Mouse (Mus musculus) layer of hippocampus, adult 2 months (tissue): ENCODE results near the gene Rasgrp3. TPM values are rescaled to one million over a fixed set of nuclear protein-coding genes. Genes with fewer than 3 reads are reported as not detected.

ENCODE experiments used
- DNase-seq, 2 experiments: peaks; one replicate each; pipeline ENCODE4 v3.0.0; 2022; ENCODE audit warnings: low spot score in 2 of 2
- H3K27ac ChIP-seq: fragments of 200-600 bp; 2 replicates; pipeline ENCODE4 v1.8.1; 2022
- H3K4me3 ChIP-seq: fragments of 200-600 bp; 2 replicates; pipeline ENCODE4 v1.8.1; 2022; ENCODE audit warnings: mild to moderate bottlenecking
- CTCF ChIP-seq: fragments of 200-600 bp; conservative IDR thresholded peaks from 2 replicates; pipeline ENCODE4 v1.8.1; 2022; ENCODE audit warnings: antibody characterized with exemption, mild to moderate bottlenecking, moderate library complexity
- total RNA-seq, 2 experiments: library from RNA; stranded (reverse); gene quantifications; 2 replicates each; pipeline ENCODE4 v1.2.3; 2021

Gene Rasgrp3
- total RNA-seq, 2 experiments from 2014 or later, result 8.3 to 10.5 TPM

DNA sequence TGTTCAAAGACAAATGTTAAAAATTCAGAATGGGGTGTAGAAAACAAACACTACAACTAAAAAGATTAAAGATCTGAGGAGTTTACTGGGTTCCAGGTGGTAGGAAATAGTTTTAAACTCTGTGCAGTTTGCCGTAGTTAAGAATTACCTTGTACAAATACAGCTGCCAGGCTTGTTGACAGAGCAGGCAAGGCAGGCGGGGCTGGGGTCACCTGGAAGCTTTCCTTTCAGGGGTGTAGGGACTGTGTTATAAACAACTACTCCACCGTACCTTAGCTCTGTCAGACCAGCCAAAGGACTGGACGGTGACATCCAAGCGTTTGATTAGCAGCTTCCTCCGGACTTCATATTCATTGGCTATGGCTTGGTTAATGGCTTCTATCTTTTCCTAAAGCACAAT is 103.4 kb downstream of the Rasgrp3 start:
- no peak for DNase-seq
- H3K27ac ChIP-seq, result no peak overlapping the region
- TF ChIP-seq CTCF, result no peak
- H3K4me3 ChIP-seq, result no peak overlapping the region

DNA sequence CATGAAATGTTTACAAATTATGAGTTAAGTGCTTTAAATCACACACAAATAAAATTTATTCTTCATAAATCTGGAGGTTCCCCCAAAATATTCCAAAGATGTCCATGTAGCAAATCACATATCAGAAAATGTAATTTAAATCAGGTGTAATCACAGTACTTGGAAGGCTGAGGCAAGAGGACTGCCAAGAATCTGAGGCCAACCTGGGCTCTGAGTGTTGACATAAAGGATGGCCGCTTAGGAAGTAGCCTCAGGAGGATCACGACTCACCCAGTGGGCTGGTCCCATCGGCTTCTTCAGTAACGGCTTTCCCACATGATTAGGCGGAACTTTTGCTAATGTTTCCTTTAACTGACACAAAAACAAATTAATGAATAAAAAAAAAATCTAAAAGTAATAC is 104.1 kb downstream of the Rasgrp3 start:
- H3K27ac ChIP-seq, result no peak overlapping the region
- no peak for DNase-seq
- no peak overlapping the region for H3K4me3 ChIP-seq
- no peak for TF ChIP-seq CTCF

DNA sequence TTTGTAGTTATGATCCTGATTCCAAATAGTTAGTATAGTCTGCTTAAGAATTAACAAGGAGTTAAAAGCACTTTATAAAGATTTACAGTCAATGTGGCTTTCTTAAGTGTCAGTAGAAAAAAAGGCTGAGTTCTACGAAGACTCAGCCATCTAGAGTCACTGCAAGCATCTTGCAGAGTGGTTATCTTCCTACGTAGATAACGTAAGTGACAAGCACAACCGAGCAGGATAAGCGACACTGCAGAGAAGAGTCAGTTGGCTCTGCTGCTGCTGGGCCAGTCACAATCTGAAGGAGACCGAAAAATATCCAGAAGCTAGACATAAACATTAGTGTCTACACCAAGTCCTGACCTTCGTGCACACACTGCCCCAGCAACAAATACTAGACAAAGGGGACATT is 107.7 kb downstream of the Rasgrp3 start:
- H3K4me3 ChIP-seq, result no peak overlapping the region
- no peak for TF ChIP-seq CTCF
- no peak for DNase-seq
- H3K27ac ChIP-seq, result no peak overlapping the region

DNA sequence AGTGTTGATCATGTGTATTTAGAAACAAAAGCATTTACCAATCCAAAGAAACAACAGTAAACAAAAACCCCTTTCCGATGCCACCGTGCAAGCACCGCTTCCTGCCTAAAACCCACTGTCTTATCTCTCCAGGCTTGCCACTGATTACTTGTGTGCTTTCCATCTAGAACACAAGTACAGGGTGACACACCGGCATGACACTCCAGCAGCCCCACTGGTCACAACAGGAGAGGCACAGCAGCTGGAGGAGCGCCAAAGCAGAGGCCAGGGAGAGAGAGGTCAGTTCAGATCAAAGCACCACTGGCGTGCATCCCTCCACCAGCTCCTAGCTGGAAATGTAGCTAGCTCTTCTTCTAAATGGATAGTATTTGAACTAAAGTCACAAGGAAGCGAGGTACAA is 108.6 kb downstream of the Rasgrp3 start:
- no peak for TF ChIP-seq CTCF

DNA sequence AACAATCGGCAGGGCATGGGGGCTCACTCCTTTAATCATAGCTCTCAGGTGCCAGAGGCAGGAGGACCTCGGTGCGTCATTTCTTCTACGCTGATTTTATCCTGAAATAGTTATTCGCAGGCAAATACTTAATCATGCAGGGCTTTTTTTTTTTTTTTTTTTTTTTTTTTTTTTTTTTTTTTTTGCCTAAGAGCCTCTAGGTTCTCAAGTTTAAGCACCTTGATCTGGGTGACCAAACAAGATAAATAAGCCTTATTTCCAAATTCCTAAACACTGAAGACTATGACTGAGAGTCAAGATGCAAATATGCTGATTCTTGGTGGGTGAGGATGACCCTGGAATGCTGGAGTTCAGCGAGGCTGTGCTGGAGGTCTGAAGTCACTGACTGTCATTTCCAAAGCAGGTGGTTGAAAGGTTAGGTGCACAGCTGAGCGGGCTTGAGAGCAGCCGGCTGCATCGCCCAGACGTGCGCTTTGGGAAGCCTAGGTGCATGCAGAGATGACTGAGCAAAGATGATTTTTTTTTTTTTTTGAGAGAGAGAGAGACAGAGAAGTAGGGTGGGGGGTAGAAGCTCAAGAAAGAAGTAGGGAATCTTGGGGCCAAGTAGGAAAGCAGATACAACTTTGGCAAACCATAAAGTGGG is 115.2 kb downstream of the Rasgrp3 start:
- no peak overlapping the region; the same call in 1 of the 2 replicates for H3K27ac ChIP-seq
- peak overlapping the region; percentile 94 for H3K4me3 ChIP-seq
- no peak for DNase-seq
- TF ChIP-seq CTCF, result no peak

More for the DNA sequence above, 108.6 kb downstream of the Rasgrp3 start:
- Histone ChIP-seq H3K27ac (no peak overlapping the region), H3K4me3 (no peak overlapping the region)
- DNase-seq, result no peak

DNA sequence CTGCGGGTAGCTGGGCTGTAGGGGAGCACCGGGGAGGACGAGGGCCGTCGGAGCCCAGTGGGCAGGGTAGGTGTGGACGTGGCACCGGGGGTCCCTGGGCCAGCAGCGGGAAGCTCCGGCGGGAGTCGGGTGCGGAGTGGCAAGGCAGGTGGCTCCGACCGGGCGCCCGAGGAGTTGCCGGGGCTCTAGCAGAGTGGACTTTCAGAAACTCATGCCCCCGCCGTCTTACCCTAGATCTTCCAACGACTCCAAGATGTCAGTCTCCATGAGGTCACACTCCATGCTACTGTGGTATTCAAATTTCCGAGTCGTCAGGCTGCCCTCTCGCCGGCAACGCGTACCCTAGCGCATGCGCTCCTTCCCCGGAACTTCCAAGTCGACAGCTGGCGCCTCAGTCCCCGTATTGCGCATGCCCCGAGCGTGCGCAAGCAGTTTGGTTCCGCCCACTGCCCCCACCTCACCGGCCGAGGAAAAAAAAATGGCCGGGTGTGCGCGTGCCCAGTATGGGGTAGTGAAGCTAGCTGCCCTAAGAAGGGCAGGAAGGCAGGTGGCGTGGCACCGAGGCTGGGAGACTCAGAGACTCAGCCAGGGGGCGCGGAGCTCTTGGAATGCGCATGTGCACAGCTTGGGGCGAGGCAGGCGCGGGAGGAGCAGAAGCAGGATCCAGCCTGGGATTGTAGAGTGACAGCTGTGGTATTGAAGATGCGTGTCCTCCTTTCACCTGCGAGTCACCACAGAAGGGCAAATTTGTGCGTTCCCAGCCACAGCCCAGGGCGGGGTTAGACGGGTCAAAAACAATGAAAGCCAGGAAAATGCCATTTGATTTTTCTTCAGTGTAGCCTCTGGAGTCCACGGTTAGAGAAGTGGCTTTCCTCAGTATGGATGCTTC is 116.1 kb downstream of the Rasgrp3 start, which contains the start of gene Fam98a:
TSS of gene Fam98a (minus strand) at position 435 of the 889 bp plus-strand sequence.
- peak within 1 kb of the TSS; percentile 87 for H3K27ac ChIP-seq
- TF ChIP-seq CTCF, result peak; percentile 86
- peak within 1 kb of the TSS; percentile 94 for H3K4me3 ChIP-seq
- peak; percentile 97 to 98 for DNase-seq

DNA sequence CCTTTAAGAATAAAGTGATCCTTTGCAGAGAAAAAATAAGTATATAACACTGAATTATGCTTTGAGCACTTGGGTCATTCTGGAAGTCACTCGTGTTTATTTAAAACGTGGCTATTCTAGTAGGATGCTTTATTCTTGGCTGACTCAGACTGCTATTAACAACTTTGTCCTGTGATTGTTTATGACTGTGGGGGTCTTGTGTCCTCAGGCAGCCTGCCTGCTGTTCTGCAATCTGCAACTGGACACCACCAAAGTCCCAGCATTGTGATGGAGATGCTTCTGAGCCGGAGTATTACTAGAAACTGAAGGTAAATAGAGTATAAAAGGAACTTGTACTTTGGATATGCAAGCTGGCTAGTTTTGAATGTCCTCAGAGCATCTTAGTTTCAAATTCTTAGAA is 121.3 kb downstream of the Rasgrp3 start:
- H3K4me3 ChIP-seq, result no peak overlapping the region
- no peak for TF ChIP-seq CTCF
- no peak for DNase-seq
- no peak overlapping the region for H3K27ac ChIP-seq

DNA sequence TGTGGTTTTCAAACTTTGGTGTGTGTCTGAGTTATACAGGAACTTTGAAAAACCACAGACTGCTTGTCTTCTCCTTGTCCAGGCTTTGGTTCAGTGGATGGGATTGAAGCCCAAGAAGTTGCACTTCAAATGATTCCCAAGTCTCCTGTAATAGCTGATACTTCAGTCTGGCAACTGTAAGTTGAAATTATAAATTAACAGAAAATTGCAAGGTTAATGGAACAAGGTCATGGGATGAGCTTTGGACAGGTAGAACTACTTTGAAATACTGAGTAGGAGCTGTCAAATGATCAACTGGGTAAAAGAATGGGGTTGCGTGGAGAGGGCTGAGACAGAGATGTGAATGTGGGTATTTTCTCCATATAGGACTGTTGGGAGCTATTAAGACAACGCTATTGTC is 122.3 kb downstream of the Rasgrp3 start:
- H3K4me3 ChIP-seq, result no peak overlapping the region
- DNase-seq, result no peak
- TF ChIP-seq CTCF, result no peak
- H3K27ac ChIP-seq, result no peak overlapping the region

DNA sequence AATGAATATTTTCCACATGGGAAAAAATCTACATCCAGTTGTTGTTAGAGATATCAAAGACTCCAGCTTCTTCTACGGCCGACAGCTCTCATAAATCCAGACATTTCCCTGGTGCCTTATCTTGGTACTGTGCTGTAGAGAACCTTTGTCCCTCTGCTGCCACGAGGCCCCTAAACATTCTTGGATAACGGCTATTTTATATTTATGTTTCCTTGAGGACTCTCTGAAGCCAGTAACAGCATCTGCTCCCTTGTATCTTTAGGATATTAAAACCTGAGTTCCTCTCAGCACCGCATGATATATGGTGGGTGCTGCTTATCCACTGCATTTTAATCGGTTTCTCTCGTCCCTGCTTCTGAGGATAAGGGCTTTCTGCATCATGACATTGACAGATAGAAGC is 139.9 kb downstream of the Rasgrp3 start:
- Histone ChIP-seq H3K4me3 (no peak overlapping the region), H3K27ac (no peak overlapping the region)
- no peak for TF ChIP-seq CTCF
- DNase-seq, result no peak

Other genes starting within 250 kb of the Rasgrp3 start
- gene Fam98a, start 116.0 kb downstream of the Rasgrp3 start, total RNA-seq, result 10 to 100 TPM; 39.4 to 44.9 TPM